9 mouse cellular contexts compared by ENCODE assay signal in genomic region chr10:80163721-80164120, GRCm38 (mm10). TPM values are rescaled to one million over a fixed set of nuclear protein-coding genes. Genes with fewer than 3 reads are reported as not detected.
DNase-seq lines count a peak whose midpoint lies in the region; ATAC-seq and TF ChIP-seq lines count a peak whose summit lies in the region.
"Had no signal": no experiment of that assay in that cellular context is flagged by ENCODE, and none has a peak within 500 bp of the region (broad histone marks: within the 10 kb centered on the region; RNA-seq: fewer than 3 reads in every experiment).

No protein-coding gene starts in this region.

- TF ChIP-seq CTCF in heart, adult 2 months (IDR thresholded peaks at IDR 0.05), result no peak
- TF ChIP-seq CTCF in C2C12 (IDR thresholded peaks at IDR 0.05; ENCODE audit: control insufficient read depth, insufficient read depth, insufficient read length), result no peak
- TF ChIP-seq CTCF in cortical plate, adult 2 months (IDR thresholded peaks at IDR 0.05; ENCODE audit: extremely low read depth, insufficient read depth, low read length), result no peak

- TF ChIP-seq POLR2A in heart, adult 2 months (IDR thresholded peaks at IDR 0.05; ENCODE audit: insufficient read depth, low read depth, low read length), result no peak
- no peak for TF ChIP-seq POLR2A in cortical plate, adult 2 months (IDR thresholded peaks at IDR 0.05; ENCODE audit: extremely low read depth, insufficient read depth, low read length)

- peak; percentile 53 to 72 for DNase-seq in heart, adult 2 months
- no peak for DNase-seq in heart, adult 8-10 months (ENCODE audit: low spot score)
- no peak for DNase-seq in layer of hippocampus, adult 8-10 months (ENCODE audit: low spot score in 2 of 2)
- no peak for DNase-seq in left cerebral cortex, postnatal 4 days

- H3K4me3 ChIP-seq in heart, adult 2 months, result no peak overlapping the region
- H3K4me3 ChIP-seq in C2C12 (ENCODE audit: insufficient read depth, poor library complexity, severe bottlenecking), result no peak overlapping the region
- no peak overlapping the region for H3K4me3 ChIP-seq in cortical plate, adult 2 months (ENCODE audit: insufficient read depth, low read length)
- H3K4me3 ChIP-seq in hindbrain, embryonic 12.5 days, result peak overlapping the region; percentile 0; the same call in 1 of the 2 replicates
- H3K4me3 ChIP-seq in midbrain, embryonic 16.5 days (ENCODE audit: low read depth, low read length), result no peak overlapping the region

- no peaks in the 10 kb centered on the region for H3K79me2 ChIP-seq in heart, adult 2 months (replicated peaks; ENCODE audit: control insufficient read depth, insufficient read depth, low read length)
- peaks cover 4% of the 10 kb centered on the region for H3K79me2 ChIP-seq in C2C12 (ENCODE audit: control insufficient read depth, insufficient read depth)

- H3K36me3 ChIP-seq in heart, adult 2 months (ENCODE audit: control insufficient read depth, insufficient read depth, low read length), result peaks cover 1% of the 10 kb centered on the region; the same call in 1 of the 2 replicates
- H3K36me3 ChIP-seq in C2C12 (ENCODE audit: control insufficient read depth, insufficient read depth), result peaks cover under 1% of the 10 kb centered on the region
- H3K36me3 ChIP-seq in hindbrain, embryonic 12.5 days, result no peaks in the 10 kb centered on the region
- H3K36me3 ChIP-seq in midbrain, embryonic 16.5 days (ENCODE audit: control insufficient read depth, insufficient read depth, low read length), result no peaks in the 10 kb centered on the region

- H3K4me1 ChIP-seq in heart, adult 2 months (ENCODE audit: control insufficient read depth, insufficient read depth, low read length), result peaks cover 29% of the 10 kb centered on the region
- peaks cover 16% of the 10 kb centered on the region for H3K4me1 ChIP-seq in cortical plate, adult 2 months (ENCODE audit: control insufficient read depth, insufficient read depth, low read length)
- H3K4me1 ChIP-seq in hindbrain, embryonic 12.5 days, result peaks cover 67% of the 10 kb centered on the region
- peaks cover 43% of the 10 kb centered on the region for H3K4me1 ChIP-seq in midbrain, embryonic 16.5 days (ENCODE audit: control insufficient read depth, insufficient read depth, low read length)

- 46% methylated on average over 8 of the region's 8 CpGs for WGBS in heart, adult 2 months
- WGBS in hindbrain, embryonic 12.5 days, result 73% methylated on average over 8 of the region's 8 CpGs
- WGBS in midbrain, embryonic 16.5 days, result 81% methylated on average over 8 of the region's 8 CpGs

- ATAC-seq in hindbrain, embryonic 12.5 days (ENCODE audit: low FRiP score), result no peak
- ATAC-seq in midbrain, embryonic 16.5 days, result no peak

- H3ac ChIP-seq in C2C12 (ENCODE audit: control insufficient read depth, insufficient read length, low read depth), result peak overlapping the region; percentile 53

- H3K27ac ChIP-seq in heart, adult 2 months, result peak overlapping the region; percentile 74
- H3K27ac ChIP-seq in cortical plate, adult 2 months (ENCODE audit: insufficient read depth, low read length), result peak overlapping the region; percentile 61; the same call in 1 of the 2 replicates
- H3K27ac ChIP-seq in hindbrain, embryonic 12.5 days, result no peak overlapping the region
- no peak overlapping the region for H3K27ac ChIP-seq in midbrain, embryonic 16.5 days (ENCODE audit: low read length)

- H3K27me3 ChIP-seq in heart, adult 2 months (ENCODE audit: control insufficient read depth, insufficient read depth, low read length), result no peaks in the 10 kb centered on the region
- H3K27me3 ChIP-seq in C2C12 (ENCODE audit: control insufficient read depth, insufficient read depth, insufficient read length), result no peaks in the 10 kb centered on the region
- no peaks in the 10 kb centered on the region for H3K27me3 ChIP-seq in hindbrain, embryonic 12.5 days
- H3K27me3 ChIP-seq in midbrain, embryonic 16.5 days (ENCODE audit: control insufficient read depth, insufficient read depth, low read depth, low read length), result no peaks in the 10 kb centered on the region

- peak overlapping the region; percentile 80; the same call in 1 of the 2 replicates for H3K4me2 ChIP-seq in hindbrain, embryonic 12.5 days (replicated peaks)
- peak overlapping the region; percentile 97; the same call in 1 of the 2 replicates for H3K4me2 ChIP-seq in midbrain, embryonic 16.5 days (ENCODE audit: low read length)

- no peak for TF ChIP-seq EP300 in heart, adult 2 months (IDR thresholded peaks at IDR 0.05; ENCODE audit: insufficient read depth, low read depth, low read length)

- H3K79me3 ChIP-seq in C2C12 (ENCODE audit: low read depth), result peaks cover 2% of the 10 kb centered on the region

- no peak overlapping the region for H3K9ac ChIP-seq in heart, adult 2 months (ENCODE audit: low read depth, low read length)
- 0 out of 2 replicates have a peak overlapping the region, but pooled peaks have one; percentile 72 for H3K9ac ChIP-seq in hindbrain, embryonic 12.5 days
- peak overlapping the region; percentile 75; the same call in 1 of the 2 replicates for H3K9ac ChIP-seq in midbrain, embryonic 16.5 days (ENCODE audit: low read depth, low read length)

- intact Hi-C loops in heart, adult 2 months (cut with DNase I), result no loop called here
- intact Hi-C loops in left cerebral cortex, postnatal 4 days (cut with DNase I), result loop anchor here (2.0 kb wide), 1 partner anchor 15 kb away; the partner anchor contains the start of gene Midn

- no peaks in the 10 kb centered on the region for H3K9me3 ChIP-seq in hindbrain, embryonic 12.5 days (replicated peaks)
- H3K9me3 ChIP-seq in midbrain, embryonic 16.5 days (replicated peaks; ENCODE audit: control insufficient read depth, low read length, poor library complexity, severe bottlenecking), result no peaks in the 10 kb centered on the region

TF ChIP-seq in C2C12, 6 proteins besides CTCF, POLR2A, EP300 and RAD21:
- TF ChIP-seq CEBPB (IDR thresholded peaks at IDR 0.05; ENCODE audit: low read depth), result no peak
- TF ChIP-seq FOSL1 (IDR thresholded peaks at IDR 0.05; ENCODE audit: insufficient read depth, low read length, poor library complexity, severe bottlenecking), result peak; percentile 93
- no peak for TF ChIP-seq MYOD1 (IDR thresholded peaks at IDR 0.05; ENCODE audit: control insufficient read depth, insufficient read length, low read depth)
- TF ChIP-seq MAX (IDR thresholded peaks at IDR 0.05), result peak; percentile 87
- no peak for TF ChIP-seq USF1 (IDR thresholded peaks at IDR 0.05; ENCODE audit: low read depth)

RNA-seq across cellular contexts. Expression of gene Cirbp, which starts 2.1 kb away (rescaled TPM):
- total RNA-seq in heart, adult 2 months (2021), result 10 to 100 TPM; 34.2 to 43.2 TPM
- polyA plus RNA-seq in heart, adult 2 months (2012; rRNA removed), result 62.5 and 85.8 TPM in 2 replicates
- total RNA-seq in heart, adult 8-10 months (2022), result 10 to 100 TPM; 34.7 to 69.7 (median 51.6) TPM
- 30.9 TPM for polyA plus RNA-seq in C2C12 (2012; fragmentation: generic; extraction: Trizol)
- 150 and 180 TPM in 2 replicates for polyA plus RNA-seq in cortical plate, adult 2 months (2012; rRNA removed)
- 235 and 271 TPM in 2 replicates for polyA plus RNA-seq in hindbrain, embryonic 12.5 days (2016; fragmentation: Nextera tagmentation; extraction: Ambion mirVana)
- 380 and 398 TPM in 2 replicates for polyA plus RNA-seq in midbrain, embryonic 16.5 days (2015; fragmentation: Nextera tagmentation; extraction: Ambion mirVana)
- total RNA-seq in layer of hippocampus, adult 8-10 months (2022), result 100 to 1,000 TPM in 2 of 4 experiments, 10 to 100 TPM in 2; 75.7 to 148 (median 96.4) TPM
- total RNA-seq in left cerebral cortex, postnatal 4 days (2021), result 100 to 1,000 TPM; 211 to 228 TPM

RNA-seq across cellular contexts. Expression of gene 1600002K03Rik, which starts 9.0 kb away (rescaled TPM):
- 1 to 10 TPM; 5.9 to 6.0 TPM for total RNA-seq in heart, adult 2 months (2021)
- polyA plus RNA-seq in heart, adult 2 months (2012; rRNA removed), result 5.6 and 6.3 TPM in 2 replicates
- 1 to 10 TPM; 4.9 to 7.7 (median 5.9) TPM for total RNA-seq in heart, adult 8-10 months (2022)
- polyA plus RNA-seq in C2C12 (2012; fragmentation: generic; extraction: Trizol), result 33.4 TPM
- 13.1 and 13.9 TPM in 2 replicates for polyA plus RNA-seq in cortical plate, adult 2 months (2012; rRNA removed)
- 12.0 and 13.3 TPM in 2 replicates for polyA plus RNA-seq in hindbrain, embryonic 12.5 days (2016; fragmentation: Nextera tagmentation; extraction: Ambion mirVana)
- polyA plus RNA-seq in midbrain, embryonic 16.5 days (2015; fragmentation: Nextera tagmentation; extraction: Ambion mirVana), result 11.0 and 11.4 TPM in 2 replicates
- total RNA-seq in layer of hippocampus, adult 8-10 months (2022), result 1 to 10 TPM; 1.8 to 9.0 (median 6.2) TPM
- 1 to 10 TPM; 6.0 to 6.1 TPM for total RNA-seq in left cerebral cortex, postnatal 4 days (2021)

RNA-seq across cellular contexts. Expression of gene Efna2, which starts 15.6 kb away (rescaled TPM):
- total RNA-seq in heart, adult 2 months (2021), result 1 to 10 TPM in 1 of 2 experiments, under 1 TPM in 1; 0.86 to 1.1 TPM
- polyA plus RNA-seq in heart, adult 2 months (2012; rRNA removed), result 1.2 and 1.7 TPM in 2 replicates
- 1 to 10 TPM in 3 of 4 experiments, under 1 TPM in 1; 0.78 to 1.2 (median 1.1) TPM for total RNA-seq in heart, adult 8-10 months (2022)
- 3.2 TPM for polyA plus RNA-seq in C2C12 (2012; fragmentation: generic; extraction: Trizol)
- 7.7 and 8.5 TPM in 2 replicates for polyA plus RNA-seq in cortical plate, adult 2 months (2012; rRNA removed)
- 49.3 and 50.5 TPM in 2 replicates for polyA plus RNA-seq in hindbrain, embryonic 12.5 days (2016; fragmentation: Nextera tagmentation; extraction: Ambion mirVana)
- 37.3 and 43.3 TPM in 2 replicates for polyA plus RNA-seq in midbrain, embryonic 16.5 days (2015; fragmentation: Nextera tagmentation; extraction: Ambion mirVana)
- total RNA-seq in layer of hippocampus, adult 8-10 months (2022), result 1 to 10 TPM; 7.4 to 8.3 (median 7.9) TPM
- 10 to 100 TPM; 25.5 to 28.6 TPM for total RNA-seq in left cerebral cortex, postnatal 4 days (2021)
- total RNA-seq: hematopoietic stem cell, adult 5-6 weeks had no signal

RNA-seq across cellular contexts. Expression of gene Midn, which starts 15.6 kb away (rescaled TPM):
- total RNA-seq in heart, adult 2 months (2021), result 100 to 1,000 TPM in 1 of 2 experiments, 10 to 100 TPM in 1; 96.2 to 102 TPM
- 50.1 and 74.5 TPM in 2 replicates for polyA plus RNA-seq in heart, adult 2 months (2012; rRNA removed)
- total RNA-seq in heart, adult 8-10 months (2022), result 100 to 1,000 TPM in 1 of 4 experiments, 10 to 100 TPM in 3; 83.9 to 111 (median 91.0) TPM
- polyA plus RNA-seq in C2C12 (2012; fragmentation: generic; extraction: Trizol), result 77.5 TPM
- polyA plus RNA-seq in cortical plate, adult 2 months (2012; rRNA removed), result 26.6 and 33.8 TPM in 2 replicates
- 42.1 and 54.5 TPM in 2 replicates for polyA plus RNA-seq in hindbrain, embryonic 12.5 days (2016; fragmentation: Nextera tagmentation; extraction: Ambion mirVana)
- polyA plus RNA-seq in midbrain, embryonic 16.5 days (2015; fragmentation: Nextera tagmentation; extraction: Ambion mirVana), result 15.5 and 21.1 TPM in 2 replicates
- 10 to 100 TPM; 47.2 to 63.6 (median 58.0) TPM for total RNA-seq in layer of hippocampus, adult 8-10 months (2022)
- total RNA-seq in left cerebral cortex, postnatal 4 days (2021), result 100 to 1,000 TPM; 158 to 163 TPM

RNA-seq across cellular contexts. Expression of gene Cbarp, which starts 23.1 kb away (rescaled TPM):
- 1 to 10 TPM; 3.9 to 4.9 TPM for total RNA-seq in heart, adult 2 months (2021)
- polyA plus RNA-seq in heart, adult 2 months (2012; rRNA removed), result 3.0 and 4.3 TPM in 2 replicates
- 1 to 10 TPM; 3.8 to 6.1 (median 4.6) TPM for total RNA-seq in heart, adult 8-10 months (2022)
- polyA plus RNA-seq in C2C12 (2012; fragmentation: generic; extraction: Trizol), result 12.1 TPM
- polyA plus RNA-seq in cortical plate, adult 2 months (2012; rRNA removed), result 274 and 285 TPM in 2 replicates
- polyA plus RNA-seq in hindbrain, embryonic 12.5 days (2016; fragmentation: Nextera tagmentation; extraction: Ambion mirVana), result 18.4 and 22.3 TPM in 2 replicates
- polyA plus RNA-seq in midbrain, embryonic 16.5 days (2015; fragmentation: Nextera tagmentation; extraction: Ambion mirVana), result 70.3 and 81.6 TPM in 2 replicates
- 100 to 1,000 TPM; 295 to 345 (median 308) TPM for total RNA-seq in layer of hippocampus, adult 8-10 months (2022)
- 100 to 1,000 TPM; 299 to 316 TPM for total RNA-seq in left cerebral cortex, postnatal 4 days (2021)

Comparison
In these comparisons a context has a peak if more than half of its experiments do, and no peak if none do; other contexts are left out.
1. DNase-seq: peak in heart, adult 2 months (2 of 2); none in heart, adult 8-10 months (single experiment), layer of hippocampus, adult 8-10 months (0 of 2) and left cerebral cortex, postnatal 4 days (single experiment).
2. H3K27ac ChIP-seq: peak in heart, adult 2 months (single experiment) and cortical plate, adult 2 months (single experiment); none in hindbrain, embryonic 12.5 days (single experiment) and midbrain, embryonic 16.5 days (single experiment).